8 mouse cellular contexts compared by ENCODE assay signal in genomic region chr3:90388726-90389510, GRCm38 (mm10). TPM values are rescaled to one million over a fixed set of nuclear protein-coding genes. Genes with fewer than 3 reads are reported as not detected.
A peak's percentile ranks its signal among the peaks of the same experiment; 100 is the strongest.
DNase-seq lines count a peak whose midpoint lies in the region; ATAC-seq and TF ChIP-seq lines count a peak whose summit lies in the region.

No protein-coding gene starts in this region.

- no peak for TF ChIP-seq EP300 in liver, postnatal 0 days (IDR thresholded peaks at IDR 0.05; ENCODE audit: low read depth)

- peaks cover 13% of the 10 kb centered on the region for H3K4me1 ChIP-seq in neural tube, embryonic 11.5 days (ENCODE audit: control insufficient read depth, insufficient read depth, low read length)
- H3K4me1 ChIP-seq in bone marrow macrophage, adult 2 months (ENCODE audit: control insufficient read depth, insufficient read depth, low read length), result peaks cover 21% of the 10 kb centered on the region
- H3K4me1 ChIP-seq in forebrain, embryonic 16.5 days (replicated peaks; ENCODE audit: control insufficient read depth, insufficient read depth, low read length), result peaks cover 30% of the 10 kb centered on the region
- H3K4me1 ChIP-seq in hindbrain, postnatal 0 days (ENCODE audit: insufficient read depth, low read length), result peaks cover 23% of the 10 kb centered on the region; the same call in 1 of the 2 replicates
- peaks cover 23% of the 10 kb centered on the region for H3K4me1 ChIP-seq in liver, postnatal 0 days (ENCODE audit: insufficient read depth)

- H3K36me3 ChIP-seq in neural tube, embryonic 11.5 days (ENCODE audit: control insufficient read depth, insufficient read depth, low read length), result peaks cover 19% of the 10 kb centered on the region
- peaks cover 13% of the 10 kb centered on the region for H3K36me3 ChIP-seq in forebrain, embryonic 16.5 days (ENCODE audit: control insufficient read depth, insufficient read depth)
- H3K36me3 ChIP-seq in hindbrain, postnatal 0 days (ENCODE audit: insufficient read depth, low read length), result peaks cover 34% of the 10 kb centered on the region
- H3K36me3 ChIP-seq in liver, postnatal 0 days (replicated peaks; ENCODE audit: insufficient read depth, low read length), result peaks cover 27% of the 10 kb centered on the region

- no peaks in the 10 kb centered on the region for H3K9me3 ChIP-seq in neural tube, embryonic 11.5 days (ENCODE audit: control insufficient read depth, low read length)
- H3K9me3 ChIP-seq in forebrain, embryonic 16.5 days (ENCODE audit: control insufficient read depth, low read length), result no peaks in the 10 kb centered on the region
- no peaks in the 10 kb centered on the region for H3K9me3 ChIP-seq in hindbrain, postnatal 0 days (ENCODE audit: low read length)
- no peaks in the 10 kb centered on the region for H3K9me3 ChIP-seq in liver, postnatal 0 days (ENCODE audit: low read length)

- TF ChIP-seq CTCF in bone marrow macrophage, adult 2 months (IDR thresholded peaks at IDR 0.05; ENCODE audit: low read depth, low read length), result no peak
- peak; percentile 61 for TF ChIP-seq CTCF in hindbrain, postnatal 0 days (IDR thresholded peaks at IDR 0.05; ENCODE audit: low read depth)
- TF ChIP-seq CTCF in liver, postnatal 0 days (IDR thresholded peaks at IDR 0.05; ENCODE audit: low read depth), result peak; percentile 34

- H3K4me3 ChIP-seq in neural tube, embryonic 11.5 days (ENCODE audit: low read depth, low read length), result peak overlapping the region; percentile 66
- H3K4me3 ChIP-seq in bone marrow macrophage, adult 2 months (ENCODE audit: insufficient read depth, low read length), result peak overlapping the region; percentile 66
- H3K4me3 ChIP-seq in forebrain, embryonic 16.5 days (replicated peaks; ENCODE audit: low read length), result peak overlapping the region; percentile 82
- peak overlapping the region; percentile 71 for H3K4me3 ChIP-seq in hindbrain, postnatal 0 days (ENCODE audit: low read length)
- H3K4me3 ChIP-seq in liver, postnatal 0 days (ENCODE audit: low read depth, low read length), result peak overlapping the region; percentile 48

- peak; percentile 71 for DNase-seq in neural tube, embryonic 11.5 days (ENCODE audit: low spot score)
- no peak for DNase-seq in neural tube, embryonic 10.5 days (ENCODE audit: extremely low spot score, low spot score)
- DNase-seq in hindbrain, postnatal 0 days (ENCODE audit: low spot score), result peak; percentile 80
- DNase-seq in liver, postnatal 0 days, result peak; percentile 31
- peak; percentile 80 for DNase-seq in retina, postnatal 1 day
- no peak for DNase-seq in layer of hippocampus, adult 8-10 months (ENCODE audit: low spot score in 2 of 2)

- WGBS in neural tube, embryonic 11.5 days, result 3% methylated on average over 48 of the region's 53 CpGs
- WGBS in forebrain, embryonic 16.5 days, result 2% methylated on average over 51 of the region's 53 CpGs
- WGBS in hindbrain, postnatal 0 days, result 5% methylated on average over 53 of the region's 53 CpGs
- WGBS in liver, postnatal 0 days (ENCODE audit: insufficient replicate concordance), result 10% methylated on average over 50 of the region's 53 CpGs

- peak overlapping the region; percentile 85 for H3K9ac ChIP-seq in neural tube, embryonic 11.5 days (ENCODE audit: low read length)
- peak overlapping the region; percentile 89 for H3K9ac ChIP-seq in forebrain, embryonic 16.5 days (replicated peaks; ENCODE audit: low read depth, low read length)
- H3K9ac ChIP-seq in hindbrain, postnatal 0 days (replicated peaks; ENCODE audit: low read length), result peak overlapping the region; percentile 92
- peak overlapping the region; percentile 34 for H3K9ac ChIP-seq in liver, postnatal 0 days (replicated peaks)

- peak; percentile 74 for ATAC-seq in neural tube, embryonic 11.5 days (ENCODE audit: insufficient read depth, low FRiP score, low TSS enrichment)
- peak; percentile 76 for ATAC-seq in forebrain, embryonic 16.5 days
- ATAC-seq in hindbrain, postnatal 0 days, result peak; percentile 78
- ATAC-seq in liver, postnatal 0 days, result no peak; the same call in 1 of the 2 replicates

- peak overlapping the region; percentile 82 for H3K27ac ChIP-seq in neural tube, embryonic 11.5 days (ENCODE audit: low read depth, low read length)
- H3K27ac ChIP-seq in bone marrow macrophage, adult 2 months (ENCODE audit: insufficient read depth, low read depth, low read length), result no peak overlapping the region
- peak overlapping the region; percentile 85 for H3K27ac ChIP-seq in forebrain, embryonic 16.5 days (ENCODE audit: low read length)
- H3K27ac ChIP-seq in hindbrain, postnatal 0 days, result peak overlapping the region; percentile 95
- no peak overlapping the region for H3K27ac ChIP-seq in liver, postnatal 0 days (ENCODE audit: low read depth)

- no peaks in the 10 kb centered on the region for H3K27me3 ChIP-seq in neural tube, embryonic 11.5 days (ENCODE audit: control insufficient read depth, insufficient read depth, low read length)
- no peaks in the 10 kb centered on the region for H3K27me3 ChIP-seq in forebrain, embryonic 16.5 days (replicated peaks; ENCODE audit: control insufficient read depth, insufficient read depth, low read length)
- no peaks in the 10 kb centered on the region for H3K27me3 ChIP-seq in hindbrain, postnatal 0 days (ENCODE audit: insufficient read depth, low read length)
- peaks cover 22% of the 10 kb centered on the region for H3K27me3 ChIP-seq in liver, postnatal 0 days (ENCODE audit: insufficient read depth, low read length)

- TF ChIP-seq POLR2A in bone marrow macrophage, adult 2 months (IDR thresholded peaks at IDR 0.05; ENCODE audit: borderline replicate concordance, low read depth, low read length), result no peak

- peak overlapping the region; percentile 74 for H3K4me2 ChIP-seq in neural tube, embryonic 11.5 days (ENCODE audit: low read depth)
- H3K4me2 ChIP-seq in forebrain, embryonic 16.5 days (ENCODE audit: low read length), result peak overlapping the region; percentile 91
- peak overlapping the region; percentile 90 for H3K4me2 ChIP-seq in hindbrain, postnatal 0 days (ENCODE audit: low read depth, low read length)
- peak overlapping the region; percentile 81 for H3K4me2 ChIP-seq in liver, postnatal 0 days (ENCODE audit: low read depth, low read length)

RNA-seq across cellular contexts. Expression of gene Slc27a3, which starts 0.8 kb away (rescaled TPM):
- polyA plus RNA-seq in neural tube, embryonic 11.5 days (2014; fragmentation: Nextera tagmentation; extraction: Ambion mirVana), result 11.6 and 14.1 TPM in 2 replicates
- 0.72 and 0.83 TPM in 2 replicates for polyA plus RNA-seq in bone marrow macrophage, adult 2 months (2012; ENCODE audit: insufficient read depth, insufficient read length, missing spikeins)
- polyA plus RNA-seq in forebrain, embryonic 16.5 days (2015; fragmentation: Nextera tagmentation; extraction: Ambion mirVana), result 17.1 and 20.0 TPM in 2 replicates
- 85.1 and 87.2 TPM in 2 replicates for total RNA-seq in hindbrain, postnatal 0 days (2014; rRNA removed)
- polyA plus RNA-seq in hindbrain, postnatal 0 days (2015; fragmentation: Nextera tagmentation; extraction: Ambion mirVana), result 28.3 and 30.3 TPM in 2 replicates
- polyA plus RNA-seq in liver, postnatal 0 days (2015; fragmentation: Nextera tagmentation; extraction: Ambion mirVana), result 0.58 and 0.69 TPM in 2 replicates
- 10 to 100 TPM in 3 of 4 experiments, 1 to 10 TPM in 1; 9.1 to 12.7 (median 12.1) TPM for total RNA-seq in layer of hippocampus, adult 8-10 months (2022)

RNA-seq across cellular contexts. Expression of gene Ints3, which starts 44.5 kb away (rescaled TPM):
- polyA plus RNA-seq in neural tube, embryonic 11.5 days (2014; fragmentation: Nextera tagmentation; extraction: Ambion mirVana), result 36.8 and 45.8 TPM in 2 replicates
- polyA plus RNA-seq in bone marrow macrophage, adult 2 months (2012; ENCODE audit: insufficient read depth, insufficient read length, missing spikeins), result 18.9 and 20.4 TPM in 2 replicates
- 32.2 and 32.3 TPM in 2 replicates for polyA plus RNA-seq in forebrain, embryonic 16.5 days (2015; fragmentation: Nextera tagmentation; extraction: Ambion mirVana)
- total RNA-seq in hindbrain, postnatal 0 days (2014; rRNA removed), result 58.1 and 71.7 TPM in 2 replicates
- 19.9 and 20.4 TPM in 2 replicates for polyA plus RNA-seq in hindbrain, postnatal 0 days (2015; fragmentation: Nextera tagmentation; extraction: Ambion mirVana)
- 4.0 and 4.6 TPM in 2 replicates for polyA plus RNA-seq in liver, postnatal 0 days (2015; fragmentation: Nextera tagmentation; extraction: Ambion mirVana)
- 10 to 100 TPM; 56.4 to 85.0 (median 73.0) TPM for total RNA-seq in layer of hippocampus, adult 8-10 months (2022)

Comparison
In these comparisons a context has a peak if more than half of its experiments do, and no peak if none do; other contexts are left out.
1. DNase-seq: peak in neural tube, embryonic 11.5 days (single experiment), hindbrain, postnatal 0 days (single experiment), liver, postnatal 0 days (single experiment) and retina, postnatal 1 day (single experiment); none in neural tube, embryonic 10.5 days (single experiment) and layer of hippocampus, adult 8-10 months (0 of 2).
2. H3K27ac ChIP-seq: peak in neural tube, embryonic 11.5 days (single experiment), forebrain, embryonic 16.5 days (single experiment) and hindbrain, postnatal 0 days (single experiment); none in bone marrow macrophage, adult 2 months (single experiment) and liver, postnatal 0 days (single experiment).
3. H3K9ac ChIP-seq: peak in every context shown above with its lines; median percentile 92 in hindbrain, postnatal 0 days; 89 in forebrain, embryonic 16.5 days; 85 in neural tube, embryonic 11.5 days; 34 in liver, postnatal 0 days.
4. Peak in every context shown above with its lines, with median percentiles within 50 percentile points of each other: H3K4me2 ChIP-seq and H3K4me3 ChIP-seq.